Mouse (Mus musculus): ENCODE measurements around the gene Lgi4.

- TF ChIP-seq CTCF (conservative IDR thresholded peaks at IDR 0.05 in 1 of 2, IDR thresholded peaks at IDR 0.05 in 1 of 2; ENCODE audit: low read depth in 2 of 2, low read length in 2 of 2) (no peak), POLR2A (IDR thresholded peaks at IDR 0.05; ENCODE audit: low read depth, low read length) (no peak), CHD1 (IDR thresholded peaks at IDR 0.05; ENCODE audit: low read depth, low read length) (no peak), ZNF384 (IDR thresholded peaks at IDR 0.05; ENCODE audit: low read depth, low read length) (no peak), TCF12 (IDR thresholded peaks at IDR 0.05; ENCODE audit: low read depth, low read length) (no peak), NELFE (IDR thresholded peaks at IDR 0.05; ENCODE audit: low read depth, low read length) (no peak), ZC3H11A (IDR thresholded peaks at IDR 0.05; ENCODE audit: low read depth, low read length) (no peak)
Observed at GRCm38 (mm10) chr7:31115182-31115581, 56.0 kb downstream of the Lgi4 start, which contains the start of gene Hpn.

Data from CH12.LX (cell line).